ENCODE assay signal across 8 mouse cellular contexts in genomic region chr6:49074117-49074490, GRCm38 (mm10). TPM values are rescaled to one million over a fixed set of nuclear protein-coding genes. Genes with fewer than 3 reads are reported as not detected.
A peak's percentile ranks its signal among the peaks of the same experiment; 100 is the strongest.
DNase-seq lines count a peak whose midpoint lies in the region; ATAC-seq and TF ChIP-seq lines count a peak whose summit lies in the region.

No protein-coding gene starts in this region.

- no peak for TF ChIP-seq CTCF in C2C12 (IDR thresholded peaks at IDR 0.05; ENCODE audit: control insufficient read depth, insufficient read depth, insufficient read length)
- no peak for TF ChIP-seq CTCF in hindbrain, postnatal 0 days (IDR thresholded peaks at IDR 0.05; ENCODE audit: low read depth)

- peak overlapping the region; percentile 86 for H3K9ac ChIP-seq in embryonic facial prominence, embryonic 12.5 days
- peak overlapping the region; percentile 93 for H3K9ac ChIP-seq in hindbrain, postnatal 0 days (replicated peaks; ENCODE audit: low read length)

- H3K79me3 ChIP-seq in C2C12 (ENCODE audit: low read depth): peaks cover 50% of the 10 kb centered on the region

- no peaks in the 10 kb centered on the region for H3K27me3 ChIP-seq in C2C12 (ENCODE audit: control insufficient read depth, insufficient read depth, insufficient read length)
- H3K27me3 ChIP-seq in embryonic facial prominence, embryonic 12.5 days: no peaks in the 10 kb centered on the region
- no peaks in the 10 kb centered on the region for H3K27me3 ChIP-seq in hindbrain, postnatal 0 days (ENCODE audit: insufficient read depth, low read length)

- H3K9me3 ChIP-seq in embryonic facial prominence, embryonic 12.5 days: no peaks in the 10 kb centered on the region
- no peaks in the 10 kb centered on the region for H3K9me3 ChIP-seq in hindbrain, postnatal 0 days (ENCODE audit: low read length)

- peak overlapping the region; percentile 95 for H3ac ChIP-seq in C2C12 (ENCODE audit: control insufficient read depth, insufficient read length, low read depth)

- peak; percentile 41 for DNase-seq in embryo, embryonic 10.5 days (ENCODE audit: low spot score)
- DNase-seq in embryo, embryonic 9.5 days (ENCODE audit: extremely low spot score): no peak
- peak; percentile 37 for DNase-seq in hindbrain, postnatal 0 days (ENCODE audit: low spot score)
- no peak for DNase-seq in cerebellum, adult 8-10 months
- no peak for DNase-seq in urinary bladder, adult 2 months (ENCODE audit: low spot score)

- H3K4me2 ChIP-seq in embryonic facial prominence, embryonic 12.5 days (replicated peaks): peak overlapping the region; percentile 88
- peak overlapping the region; percentile 61 for H3K4me2 ChIP-seq in hindbrain, postnatal 0 days (ENCODE audit: low read depth, low read length)

- H3K27ac ChIP-seq in embryonic facial prominence, embryonic 12.5 days: peak overlapping the region; percentile 84
- peak overlapping the region; percentile 82 for H3K27ac ChIP-seq in hindbrain, postnatal 0 days

- peaks cover 56% of the 10 kb centered on the region for H3K79me2 ChIP-seq in C2C12 (ENCODE audit: control insufficient read depth, insufficient read depth)

- peak overlapping the region; percentile 92 for H3K4me3 ChIP-seq in C2C12 (ENCODE audit: insufficient read depth, poor library complexity, severe bottlenecking)
- H3K4me3 ChIP-seq in embryonic facial prominence, embryonic 12.5 days: peak overlapping the region; percentile 86
- peak overlapping the region; percentile 99 for H3K4me3 ChIP-seq in hindbrain, postnatal 0 days (ENCODE audit: low read length)

- peaks cover 10% of the 10 kb centered on the region for H3K4me1 ChIP-seq in embryonic facial prominence, embryonic 12.5 days
- H3K4me1 ChIP-seq in hindbrain, postnatal 0 days (ENCODE audit: insufficient read depth, low read length): peaks cover 10% of the 10 kb centered on the region; the same call in 1 of the 2 replicates

- WGBS in embryonic facial prominence, embryonic 12.5 days: 1% methylated on average over 19 of the region's 19 CpGs
- WGBS in hindbrain, postnatal 0 days: under 1% methylated on average over 19 of the region's 19 CpGs

- no peak for ATAC-seq in embryonic facial prominence, embryonic 12.5 days (ENCODE audit: insufficient number of reproducible peaks, insufficient read depth, low FRiP score, low TSS enrichment)
- ATAC-seq in hindbrain, postnatal 0 days: peak; percentile 73
- ATAC-seq in megakaryocyte, adult 5-6 weeks (ENCODE audit: poor library complexity, severe bottlenecking): peak; percentile 20; the same call in 1 of the 2 replicates

- peaks cover 10% of the 10 kb centered on the region for H3K36me3 ChIP-seq in C2C12 (ENCODE audit: control insufficient read depth, insufficient read depth)
- H3K36me3 ChIP-seq in embryonic facial prominence, embryonic 12.5 days: 0 out of 2 replicates have a peak, but pooled peaks cover 3% of the 10 kb centered on the region
- H3K36me3 ChIP-seq in hindbrain, postnatal 0 days (ENCODE audit: insufficient read depth, low read length): no peaks in the 10 kb centered on the region

TF ChIP-seq in C2C12, 6 proteins besides CTCF, POLR2A, EP300 and RAD21:
- no peak for TF ChIP-seq MAX (IDR thresholded peaks at IDR 0.05)
- TF ChIP-seq FOSL1 (IDR thresholded peaks at IDR 0.05; ENCODE audit: insufficient read depth, low read length, poor library complexity, severe bottlenecking): no peak
- TF ChIP-seq MYOG (IDR thresholded peaks at IDR 0.05; ENCODE audit: control insufficient read depth, extremely low read depth, insufficient read length): no peak
- no peak for TF ChIP-seq CEBPB (IDR thresholded peaks at IDR 0.05; ENCODE audit: low read depth)

RNA-seq across cellular contexts. Expression of gene Malsu1, which starts 0.5 kb away (rescaled TPM):
- polyA plus RNA-seq in C2C12 (2012; fragmentation: generic; extraction: Trizol): 19.3 TPM
- 72.8 and 76.9 TPM in 2 replicates for polyA plus RNA-seq in embryonic facial prominence, embryonic 12.5 days (2016; fragmentation: Nextera tagmentation; extraction: Ambion mirVana)
- total RNA-seq in hindbrain, postnatal 0 days (2014; rRNA removed): 19.9 and 53.1 TPM in 2 replicates
- polyA plus RNA-seq in hindbrain, postnatal 0 days (2015; fragmentation: Nextera tagmentation; extraction: Ambion mirVana): 97.4 and 99.8 TPM in 2 replicates
- 25.9 and 38.8 TPM in 2 replicates for total RNA-seq in megakaryocyte, adult 5-6 weeks (2015)
- total RNA-seq in megakaryocyte, adult 5-6 weeks (2017): 15.8 and 17.0 TPM in 2 replicates
- polyA plus RNA-seq in urinary bladder, adult 2 months (2012; rRNA removed): 29.2 and 31.8 TPM in 2 replicates

RNA-seq across cellular contexts. Expression of gene Gpnmb, which starts 37.8 kb away (rescaled TPM):
- 0.88 TPM for polyA plus RNA-seq in C2C12 (2012; fragmentation: generic; extraction: Trizol)
- 3.2 and 5.2 TPM in 2 replicates for polyA plus RNA-seq in embryonic facial prominence, embryonic 12.5 days (2016; fragmentation: Nextera tagmentation; extraction: Ambion mirVana)
- 0.29 and 0.89 TPM in 2 replicates for total RNA-seq in hindbrain, postnatal 0 days (2014; rRNA removed)
- polyA plus RNA-seq in hindbrain, postnatal 0 days (2015; fragmentation: Nextera tagmentation; extraction: Ambion mirVana): 0.44 and 0.45 TPM in 2 replicates
- 0.94 and 2.3 TPM in 2 replicates for total RNA-seq in megakaryocyte, adult 5-6 weeks (2015)
- total RNA-seq in megakaryocyte, adult 5-6 weeks (2017): 0.45 and 0.81 TPM in 2 replicates
- polyA plus RNA-seq in urinary bladder, adult 2 months (2012; rRNA removed): 66.4 and 92.8 TPM in 2 replicates

Comparison
In these comparisons a context has a peak if more than half of its experiments do, and no peak if none do; other contexts are left out.
1. DNase-seq: peak in embryo, embryonic 10.5 days (single experiment) and hindbrain, postnatal 0 days (single experiment); none in embryo, embryonic 9.5 days (single experiment), cerebellum, adult 8-10 months (single experiment) and urinary bladder, adult 2 months (single experiment).
2. RNA of gene Gpnmb, which starts 37.8 kb away (polyA plus RNA-seq): 66.4 to 92.8 TPM in urinary bladder, adult 2 months; 3.2 to 5.2 TPM in embryonic facial prominence, embryonic 12.5 days, 0.88 TPM in C2C12 (single experiment) and 0.44 to 0.45 TPM in hindbrain, postnatal 0 days; every median in the first group is over 10 times any median in the second.
3. Peak in every context shown above with its lines, with median percentiles within 50 percentile points of each other: H3K4me3 ChIP-seq.